Mouse (Mus musculus) limb, embryonic 10.5 days (tissue): ENCODE data around the gene Vgf. TPM values are rescaled to one million over a fixed set of nuclear protein-coding genes. Genes with fewer than 3 reads are reported as not detected.

ENCODE experiments used
- DNase-seq: peaks from one replicate; pipeline ENCODE4 v3.0.0-alpha.2; 2017; ENCODE audit warnings: low spot score
- H3K27ac ChIP-seq: fragments of 300-500 bp; sonication (generic); 2 replicates; pipeline ENCODE4 v1.5.1; 2016; ENCODE audit warnings: mild to moderate bottlenecking
- H3K27me3 ChIP-seq: fragments of 300-500 bp; sonication (generic); 2 replicates; pipeline ENCODE4 v1.6.1; 2016; ENCODE audit warnings: low read depth, mild to moderate bottlenecking; ENCODE audit not compliant: poor library complexity, severe bottlenecking
- H3K36me3 ChIP-seq: fragments of 300-500 bp; sonication (generic); 2 replicates; pipeline ENCODE4 v1.6.1; 2016; ENCODE audit warnings: mild to moderate bottlenecking, moderate library complexity
- H3K4me1 ChIP-seq: fragments of 300-500 bp; sonication (generic); 2 replicates; pipeline ENCODE4 v1.6.1; 2016
- H3K4me3 ChIP-seq: fragments of 300-500 bp; sonication (generic); 2 replicates; pipeline ENCODE4 v1.5.1; 2016; ENCODE audit warnings: mild to moderate bottlenecking, moderate library complexity
- H3K9me3 ChIP-seq: fragments of 300-500 bp; sonication (generic); replicated peaks from 2 replicates; pipeline ENCODE4 v1.6.1; 2016; ENCODE audit warnings: mild to moderate bottlenecking
- WGBS: fragments of 180-500 bp; shearing (Covaris S2); methylation state at CpG from one replicate; pipeline ENCODE4 v1.1.7; 2016; 5-methylcytosine and 5-hydroxymethylcytosine counted together
- polyA plus RNA-seq: library from polyadenylated mRNA; unstranded; fragments of >200 nt; fragmentation: Nextera tagmentation; extraction: Ambion mirVana; gene quantifications from 2 replicates; pipeline ENCODE4 v1.2.1, GENCODE M21; 2016

Vgf gene
- polyA plus RNA-seq, result 0.16 TPM in 1 of 2 replicates, not detected in the other

DNA sequence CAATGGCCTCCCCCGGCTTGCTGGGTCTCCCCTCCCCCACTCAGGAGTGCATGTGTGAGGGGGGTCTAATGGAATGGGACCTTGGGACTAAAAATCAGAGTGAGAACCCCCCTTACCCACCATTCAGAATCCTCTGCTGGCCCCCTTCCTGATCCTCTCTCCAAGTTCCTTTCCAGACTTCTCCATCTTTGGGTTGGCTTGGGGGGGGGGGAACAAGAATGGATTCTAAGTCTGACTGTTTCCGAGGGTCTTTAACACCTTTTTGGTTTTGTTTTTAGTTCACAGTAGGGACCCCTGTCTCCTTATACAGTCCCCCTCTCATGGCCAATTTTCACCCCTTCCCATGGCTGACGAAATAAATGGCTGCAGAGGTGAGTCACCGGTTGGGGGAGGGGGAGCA is at the start of gene Vgf:
TSS of gene Vgf (plus strand) at position 301 of the 400 bp plus-strand sequence.
- DNase-seq, result no peak
- Histone ChIP-seq H3K9me3 (no peaks in the 10 kb centered on the region), H3K36me3 (no peaks in the 10 kb centered on the region), H3K27me3 (peaks cover 74% of the 10 kb centered on the region), H3K4me1 (peaks cover 23% of the 10 kb centered on the region), H3K4me3 (peak within 1 kb of the TSS; percentile 22; the same call in 1 of the 2 replicates), H3K27ac (no peak within 1 kb of the TSS)
- 18% methylated on average over 4 of the region's 4 CpGs for WGBS

DNA sequence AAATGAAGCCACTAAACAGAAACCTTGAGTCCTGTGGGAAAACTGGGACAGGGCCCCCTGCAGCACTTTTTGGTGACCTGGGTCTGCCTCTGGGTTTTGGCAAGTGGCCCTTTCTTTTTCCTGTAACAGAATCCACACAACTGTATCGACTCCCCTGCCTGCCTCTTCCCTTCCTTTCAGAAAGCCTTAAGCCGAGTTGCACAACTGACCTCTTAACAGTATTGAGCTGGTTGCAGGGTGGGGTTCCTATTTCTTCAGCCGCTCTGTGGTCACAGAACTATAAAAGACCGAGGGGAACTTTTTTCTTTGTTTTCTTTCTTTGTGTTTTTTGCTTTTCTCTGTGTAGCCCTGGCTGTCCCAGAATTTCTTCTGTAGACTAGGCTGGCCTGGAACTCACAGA is 48.4 kb upstream of the Vgf start:
- H3K36me3 ChIP-seq, result peaks cover 30% of the 10 kb centered on the region
- H3K27ac ChIP-seq, result no peak overlapping the region
- H3K27me3 ChIP-seq, result no peaks in the 10 kb centered on the region
- 86% methylated on average over 4 of the region's 4 CpGs for WGBS
- no peak for DNase-seq
- no peaks in the 10 kb centered on the region for H3K9me3 ChIP-seq
- H3K4me3 ChIP-seq, result no peak overlapping the region
- 0 out of 2 replicates have a peak, but pooled peaks cover 8% of the 10 kb centered on the region for H3K4me1 ChIP-seq

DNA sequence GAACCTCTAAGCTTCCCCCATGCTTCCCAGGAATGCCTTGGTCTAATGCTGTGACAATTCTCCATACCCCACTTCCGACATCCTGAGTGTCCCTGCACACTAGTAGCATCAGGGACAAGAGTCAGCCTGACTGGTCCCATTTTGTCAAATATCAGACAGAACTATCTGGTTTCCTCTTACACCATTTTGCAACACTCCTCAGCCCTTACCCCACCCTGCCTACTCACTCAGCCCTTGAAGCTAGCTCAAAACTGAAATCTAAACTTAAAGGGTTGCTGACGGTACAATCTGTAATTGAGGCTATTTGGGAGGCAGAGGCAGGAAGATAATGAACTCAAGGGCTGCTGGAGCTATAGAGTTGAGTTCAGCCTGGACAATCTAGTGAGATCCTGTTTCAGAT is 46.4 kb upstream of the Vgf start:
- H3K36me3 ChIP-seq, result peaks cover 41% of the 10 kb centered on the region
- no peaks in the 10 kb centered on the region for H3K9me3 ChIP-seq
- H3K4me1 ChIP-seq, result 0 out of 2 replicates have a peak, but pooled peaks cover 8% of the 10 kb centered on the region
- H3K27ac ChIP-seq, result no peak overlapping the region
- H3K27me3 ChIP-seq, result no peaks in the 10 kb centered on the region
- 78% methylated on average over 2 of the region's 2 CpGs for WGBS
- no peak overlapping the region for H3K4me3 ChIP-seq
- no peak for DNase-seq

DNA sequence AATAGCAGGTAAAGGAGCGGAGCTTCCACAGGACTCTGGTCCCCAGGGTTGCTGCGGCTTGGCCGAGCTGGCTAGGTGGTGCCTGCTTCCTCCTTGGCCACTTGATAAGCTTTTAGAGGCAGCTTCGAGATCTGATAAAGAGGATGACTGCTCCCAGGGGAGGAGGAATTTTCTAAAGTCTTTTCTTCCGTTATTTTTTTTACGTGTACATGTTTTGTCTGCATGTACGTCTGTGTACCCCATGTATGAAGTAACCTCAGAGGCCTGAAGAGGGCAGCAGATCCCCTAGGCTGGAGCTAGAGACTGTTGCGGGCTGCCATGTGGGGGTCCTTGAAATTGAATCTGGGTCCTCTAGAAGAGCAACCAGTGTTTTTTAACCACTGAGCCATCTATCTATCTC is 45.2 kb upstream of the Vgf start:
- no peak overlapping the region for H3K4me3 ChIP-seq
- no peaks in the 10 kb centered on the region for H3K27me3 ChIP-seq
- no peak overlapping the region for H3K27ac ChIP-seq
- peaks cover 43% of the 10 kb centered on the region for H3K36me3 ChIP-seq
- peaks cover 10% of the 10 kb centered on the region for H3K4me1 ChIP-seq
- DNase-seq, result no peak
- WGBS, result 91% methylated on average over 8 of the region's 8 CpGs
- H3K9me3 ChIP-seq, result no peaks in the 10 kb centered on the region

DNA sequence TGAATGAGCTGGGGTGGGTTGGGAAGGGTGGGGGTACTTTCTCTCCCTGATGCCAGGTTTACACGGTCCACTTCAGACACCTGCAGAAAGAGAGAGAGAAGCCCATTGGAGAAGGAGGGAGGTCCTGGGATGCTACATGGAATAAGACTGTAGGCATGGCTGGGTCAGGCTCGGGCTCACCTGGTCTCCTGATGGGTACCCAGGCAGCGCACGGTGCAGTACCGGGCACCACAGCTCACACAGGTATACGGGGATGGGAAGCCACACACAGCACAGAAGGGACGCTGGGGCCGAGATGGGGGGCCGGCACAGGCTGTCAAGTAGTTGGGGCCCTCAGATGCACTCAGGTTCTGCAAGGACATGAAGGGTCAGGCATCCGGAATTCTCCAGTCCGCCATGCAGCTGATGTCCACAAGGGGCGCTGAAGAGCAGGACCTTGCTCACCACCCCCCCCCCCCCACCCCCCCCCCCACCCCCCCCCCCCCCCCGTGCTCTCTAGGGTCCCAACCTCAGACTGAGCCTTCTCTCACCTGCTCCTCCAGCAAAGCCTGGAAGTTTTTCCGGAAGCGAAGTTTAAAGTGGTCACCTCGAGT is 43.8 kb upstream of the Vgf start:
- H3K4me1 ChIP-seq, result peaks cover 13% of the 10 kb centered on the region
- WGBS, result 56% methylated on average over 15 of the region's 16 CpGs
- no peak overlapping the region for H3K4me3 ChIP-seq
- no peak overlapping the region for H3K27ac ChIP-seq
- H3K9me3 ChIP-seq, result no peaks in the 10 kb centered on the region
- no peaks in the 10 kb centered on the region for H3K27me3 ChIP-seq
- peaks cover 43% of the 10 kb centered on the region for H3K36me3 ChIP-seq
- DNase-seq, result peak; percentile 72

DNA sequence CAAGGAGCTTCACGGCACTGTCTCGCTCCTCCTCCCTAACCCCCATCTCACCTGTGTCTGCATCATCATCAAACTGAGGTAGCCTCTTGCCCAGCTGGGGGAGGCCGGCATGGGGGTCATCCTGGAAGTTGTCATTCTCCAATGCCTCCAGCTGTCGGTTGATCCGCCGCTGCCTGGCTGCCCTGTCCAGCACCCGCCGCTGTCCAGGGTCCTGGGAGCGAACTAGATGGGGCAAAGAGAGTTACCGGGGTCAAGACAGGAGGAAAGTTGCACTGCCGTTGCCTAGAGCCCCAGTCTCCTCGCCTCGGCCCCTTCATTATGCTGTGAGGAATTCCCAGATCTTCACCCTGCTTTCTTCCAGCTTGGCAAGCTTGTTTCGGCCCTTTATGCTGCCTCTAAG is 41.4 kb upstream of the Vgf start:
- no peaks in the 10 kb centered on the region for H3K9me3 ChIP-seq
- no peak overlapping the region for H3K27ac ChIP-seq
- WGBS, result 59% methylated on average over 14 of the region's 14 CpGs
- H3K4me1 ChIP-seq, result peaks cover 23% of the 10 kb centered on the region
- no peak overlapping the region for H3K4me3 ChIP-seq
- peaks cover 51% of the 10 kb centered on the region for H3K36me3 ChIP-seq
- DNase-seq, result peak; percentile 51
- H3K27me3 ChIP-seq, result no peaks in the 10 kb centered on the region

DNA sequence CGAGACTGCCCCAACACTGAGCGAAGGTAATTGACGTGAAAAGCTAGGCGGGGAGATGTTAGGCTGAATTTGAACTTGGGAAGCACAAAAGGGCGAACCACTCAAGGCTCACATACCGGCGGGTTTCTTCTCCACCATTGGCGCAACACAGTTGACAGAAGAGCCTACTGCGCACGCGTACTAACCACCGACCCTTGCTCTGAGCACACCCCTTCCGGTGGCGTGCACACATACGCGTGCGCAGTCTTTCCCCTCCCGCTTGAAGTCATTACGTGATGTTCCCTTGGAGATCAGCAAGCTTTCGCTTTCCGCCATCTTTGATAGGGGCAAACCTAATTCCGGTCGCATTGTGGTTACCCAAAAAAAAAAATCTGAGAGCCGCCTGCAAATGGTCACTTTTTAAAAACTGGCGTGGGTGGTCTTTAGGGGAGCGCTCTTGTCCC is 39.5 kb upstream of the Vgf start, which contains the start of gene Plod3:
TSS of gene Plod3 (plus strand) at position 325 of the 443 bp plus-strand sequence.
- Histone ChIP-seq H3K36me3 (peaks cover 55% of the 10 kb centered on the region), H3K27ac (peak within 1 kb of the TSS; percentile 97)

DNA sequence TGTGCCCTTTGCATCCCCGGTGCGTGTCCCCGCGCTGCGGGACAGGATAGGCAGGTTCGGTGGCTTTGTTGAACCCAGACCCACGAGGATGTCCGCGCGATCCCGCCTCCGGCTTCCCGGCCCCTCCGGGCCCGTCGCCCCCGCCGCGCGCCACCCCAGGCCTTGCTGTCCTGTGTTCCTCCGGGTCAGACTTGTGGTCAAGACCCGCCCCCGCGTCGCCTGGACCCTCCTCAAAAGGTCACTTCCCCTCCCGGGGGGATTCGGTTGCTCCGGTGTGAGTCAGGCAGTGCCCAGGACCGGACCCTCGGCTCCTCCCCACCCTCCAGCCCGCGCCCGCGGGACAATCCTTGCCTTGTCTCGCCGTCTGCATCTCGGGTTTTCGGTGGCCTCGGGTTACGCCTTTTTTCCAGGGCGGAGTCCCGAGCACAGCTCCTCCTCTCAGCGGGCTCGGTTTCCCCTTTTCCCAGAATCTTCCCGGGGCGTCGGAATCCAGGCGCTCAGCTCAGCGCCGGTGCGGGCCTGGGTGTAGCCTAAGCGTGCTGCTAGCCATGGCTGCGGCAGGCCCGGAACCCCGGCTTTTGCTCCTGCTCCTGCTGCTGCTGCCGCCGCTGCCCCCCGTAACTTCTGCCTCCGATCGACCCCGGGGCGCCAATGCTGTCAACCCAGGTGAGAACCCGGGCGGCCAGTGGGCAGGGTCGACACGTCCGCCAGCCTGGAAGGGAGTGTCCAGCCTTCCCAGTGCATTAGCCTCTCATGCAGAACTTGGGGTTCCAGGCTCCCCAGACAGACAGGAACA is 38.9 kb upstream of the Vgf start:
- WGBS, result under 1% methylated on average over 67 of the region's 67 CpGs
- H3K4me3 ChIP-seq, result peak overlapping the region; percentile 77
- peaks cover 55% of the 10 kb centered on the region for H3K36me3 ChIP-seq
- no peaks in the 10 kb centered on the region for H3K9me3 ChIP-seq
- no peaks in the 10 kb centered on the region for H3K27me3 ChIP-seq
- peak; percentile 86 for DNase-seq
- peaks cover 21% of the 10 kb centered on the region for H3K4me1 ChIP-seq
- H3K27ac ChIP-seq, result peak overlapping the region; percentile 97

More for the DNA sequence above, 39.5 kb upstream of the Vgf start, which contains the start of gene Plod3:
- peak; percentile 97 for DNase-seq
- under 1% methylated on average over 26 of the region's 26 CpGs for whole genome bisulfite sequencing
- Histone ChIP-seq H3K9me3 (no peaks in the 10 kb centered on the region), H3K27me3 (no peaks in the 10 kb centered on the region), H3K4me3 (peak within 1 kb of the TSS; percentile 77), H3K4me1 (peaks cover 23% of the 10 kb centered on the region)

DNA sequence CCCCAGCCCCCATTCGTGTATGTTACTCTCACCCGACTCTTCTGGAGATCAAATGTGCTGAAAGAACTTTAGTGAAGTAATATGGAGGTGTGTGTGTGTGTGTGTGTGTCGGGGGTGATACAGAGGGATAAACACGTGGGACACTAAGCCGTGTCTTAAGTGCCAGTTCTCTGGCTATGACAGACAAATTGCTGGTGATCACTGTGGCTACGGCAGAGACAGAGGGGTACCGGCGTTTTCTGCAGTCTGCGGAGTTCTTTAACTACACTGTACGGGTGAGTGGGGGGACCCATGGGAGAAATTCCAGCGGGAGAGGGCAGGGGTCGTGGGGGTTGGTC is 38.3 kb upstream of the Vgf start, which contains the start of gene Znhit1:
TSS of gene Znhit1 (minus strand) at position 88 of the 338 bp plus-strand sequence.
- Histone ChIP-seq H3K4me1 (peaks cover 20% of the 10 kb centered on the region), H3K27ac (peak within 1 kb of the TSS; percentile 97), H3K9me3 (no peaks in the 10 kb centered on the region), H3K36me3 (peaks cover 59% of the 10 kb centered on the region), H3K4me3 (peak within 1 kb of the TSS; percentile 77), H3K27me3 (no peaks in the 10 kb centered on the region)
- 10% methylated on average over 12 of the region's 12 CpGs for WGBS
- no peak for DNase-seq

DNA sequence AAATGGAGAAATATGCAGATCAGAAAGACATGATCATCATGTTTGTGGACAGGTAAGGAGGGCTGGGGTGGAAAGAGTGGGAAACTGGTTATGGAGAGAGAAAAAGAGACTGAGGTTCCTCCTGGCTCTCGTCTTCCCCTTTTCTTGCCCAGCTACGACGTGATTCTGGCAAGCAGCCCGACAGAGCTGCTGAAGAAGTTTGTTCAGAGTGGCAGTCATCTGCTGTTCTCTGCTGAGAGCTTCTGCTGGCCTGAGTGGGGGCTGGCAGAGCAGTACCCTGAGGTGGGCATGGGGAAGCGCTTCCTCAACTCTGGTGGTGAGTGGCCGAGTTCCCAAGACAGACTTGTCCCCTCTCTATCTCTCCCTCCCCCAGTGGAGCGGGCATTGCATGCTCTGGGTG is 37.8 kb upstream of the Vgf start:
- no peaks in the 10 kb centered on the region for H3K9me3 ChIP-seq
- 84% methylated on average over 7 of the region's 7 CpGs for WGBS
- peaks cover 64% of the 10 kb centered on the region for H3K36me3 ChIP-seq

DNA sequence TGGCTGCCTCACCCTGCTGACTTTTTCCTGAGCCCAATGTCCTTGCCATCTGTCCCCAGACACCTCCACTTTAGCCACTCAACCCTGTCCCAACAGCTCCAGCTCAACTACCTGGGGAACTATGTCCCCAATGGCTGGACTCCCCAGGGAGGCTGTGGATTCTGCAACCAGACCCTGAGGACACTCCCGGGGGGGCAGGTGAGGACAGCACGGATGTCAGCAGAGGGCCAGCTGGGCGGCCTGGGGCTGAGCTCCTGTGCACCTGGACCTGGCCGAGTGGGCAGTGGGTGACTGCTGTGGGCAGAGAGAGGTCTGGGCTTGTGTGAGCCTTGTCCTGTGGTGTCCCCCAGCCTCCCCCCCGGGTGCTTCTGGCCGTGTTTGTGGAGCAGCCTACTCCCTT is 36.4 kb upstream of the Vgf start:
- H3K27me3 ChIP-seq, result no peaks in the 10 kb centered on the region
- peaks cover 20% of the 10 kb centered on the region for H3K4me1 ChIP-seq
- DNase-seq, result no peak
- 95% methylated on average over 6 of the region's 6 CpGs for WGBS
- no peaks in the 10 kb centered on the region for H3K9me3 ChIP-seq
- H3K4me3 ChIP-seq, result no peak overlapping the region
- peaks cover 66% of the 10 kb centered on the region for H3K36me3 ChIP-seq
- no peak overlapping the region for H3K27ac ChIP-seq

More for the DNA sequence above, 37.8 kb upstream of the Vgf start:
- Histone ChIP-seq H3K27ac (no peak overlapping the region), H3K4me1 (peaks cover 20% of the 10 kb centered on the region), H3K4me3 (peak overlapping the region; percentile 77), H3K27me3 (no peaks in the 10 kb centered on the region)
- no peak for DNase-seq

DNA sequence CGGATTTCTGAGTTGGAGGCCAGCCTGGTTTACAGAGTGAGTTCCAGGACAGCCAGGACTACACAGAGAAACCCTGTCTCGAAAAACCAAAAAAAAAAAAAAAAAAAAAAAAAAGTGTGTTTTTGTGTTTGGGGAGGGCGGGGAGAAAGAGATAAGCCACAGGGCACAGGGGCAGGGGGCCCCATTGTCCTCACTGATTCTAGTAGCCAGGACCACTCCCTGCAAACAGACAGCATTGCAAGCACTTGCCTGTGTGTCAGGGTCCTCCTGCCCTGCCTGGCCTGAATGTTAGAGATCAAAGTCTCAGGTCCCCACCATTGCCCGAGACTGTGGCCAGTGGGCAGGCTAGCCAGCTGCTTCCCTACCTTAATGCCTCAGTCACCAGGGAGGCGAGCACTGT is 26.7 kb upstream of the Vgf start:
- Histone ChIP-seq H3K27ac (no peak overlapping the region), H3K4me1 (peaks cover 4% of the 10 kb centered on the region), H3K36me3 (peaks cover 19% of the 10 kb centered on the region), H3K9me3 (no peaks in the 10 kb centered on the region), H3K27me3 (no peaks in the 10 kb centered on the region), H3K4me3 (no peak overlapping the region)
- 63% methylated on average over 5 of the region's 5 CpGs for WGBS
- DNase-seq, result no peak

DNA sequence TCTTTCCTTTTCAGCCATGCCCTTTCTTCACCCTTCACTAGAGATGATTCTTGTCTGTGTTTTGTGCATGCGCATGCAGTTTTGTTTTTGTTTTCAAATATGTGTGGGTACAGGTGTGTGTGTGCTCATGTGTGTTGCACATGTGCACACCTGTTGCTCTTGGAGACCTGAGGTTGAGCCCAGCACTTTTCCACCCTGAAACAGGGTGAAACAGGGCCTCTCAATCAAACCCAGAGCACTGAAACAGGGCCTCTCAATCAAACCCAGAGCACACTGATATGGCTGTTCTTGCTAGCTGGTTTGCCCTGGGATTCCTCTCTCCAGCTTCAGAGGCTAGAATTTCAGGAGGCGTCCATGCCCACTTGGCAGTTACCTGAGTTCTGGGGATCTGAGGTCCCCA is 25.6 kb upstream of the Vgf start:
- Histone ChIP-seq H3K4me1 (peaks cover 4% of the 10 kb centered on the region), H3K36me3 (peaks cover 8% of the 10 kb centered on the region), H3K27me3 (no peaks in the 10 kb centered on the region), H3K27ac (peak overlapping the region; percentile 58; the same call in 1 of the 2 replicates), H3K9me3 (no peaks in the 10 kb centered on the region), H3K4me3 (no peak overlapping the region)
- peak; percentile 57 for DNase-seq
- 77% methylated on average over 2 of the region's 2 CpGs for WGBS
